Mouse (Mus musculus): ENCODE data around the gene Agbl4. TPM values are rescaled to one million over a fixed set of nuclear protein-coding genes. Genes with fewer than 3 reads are reported as not detected.
A peak's percentile ranks its signal among the peaks of the same experiment; 100 is the strongest.

The Agbl4 gene
- total RNA-seq, 2 experiments from 2014 or later, result 0.28 to 0.34 TPM

DNA sequence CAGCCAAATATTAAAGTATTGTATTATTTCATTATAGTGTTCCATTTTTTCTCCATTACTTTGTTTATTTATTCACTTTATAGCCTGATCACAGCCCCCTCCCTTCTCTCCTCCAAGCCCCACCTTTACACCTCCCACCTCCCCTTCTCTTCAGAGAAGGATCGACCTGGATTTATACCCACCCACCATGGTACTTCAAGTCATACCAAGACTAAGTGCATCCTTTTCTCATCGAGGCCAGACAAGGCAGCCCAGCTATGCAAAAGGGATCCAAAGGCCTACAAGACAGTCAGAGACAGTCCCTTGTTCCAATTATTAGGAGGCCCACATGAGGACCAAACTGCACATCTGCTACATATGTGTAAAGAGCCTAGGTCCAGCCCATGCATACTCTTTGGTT, 1122.5 kb downstream of the Agbl4 start:
- no peak for DNase-seq (ENCODE audit: low spot score)
- intact Hi-C loops (cut with DNase I), result no loop called here

- intact Hi-C loops (cut with DNase I), result no loop called here
- no peak for DNase-seq (ENCODE audit: low spot score)
These were observed 1125.5 kb downstream of the Agbl4 start for GRCm38 (mm10) chr4:111522974-111523373.

DNA sequence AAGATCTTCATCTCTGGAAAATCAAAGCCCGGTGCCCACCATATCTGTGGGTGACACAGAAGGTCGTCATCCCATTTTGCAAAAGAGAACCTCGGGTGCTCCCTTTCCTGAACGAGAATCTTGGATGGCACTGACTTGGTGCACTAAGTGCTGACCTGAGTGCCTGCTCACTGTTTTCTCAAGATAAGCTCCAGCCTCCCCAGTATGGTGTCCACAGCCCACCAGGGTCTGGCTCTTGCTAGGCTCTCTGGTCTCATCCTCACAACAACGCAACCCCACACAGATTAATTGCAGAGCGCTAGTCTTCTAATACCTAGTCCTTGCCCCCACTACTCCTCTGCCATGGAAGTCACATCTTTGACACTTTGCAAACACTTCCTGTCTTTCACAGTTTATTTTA, 1131.5 kb downstream of the Agbl4 start:
- no peak for DNase-seq (ENCODE audit: low spot score)
- intact Hi-C loops (cut with DNase I), result no loop called here

- DNase-seq (ENCODE audit: low spot score), result no peak
- intact Hi-C loops (cut with DNase I), result no loop called here
These were observed 1132.5 kb downstream of the Agbl4 start for GRCm38 (mm10) chr4:111529996-111530395.

DNA sequence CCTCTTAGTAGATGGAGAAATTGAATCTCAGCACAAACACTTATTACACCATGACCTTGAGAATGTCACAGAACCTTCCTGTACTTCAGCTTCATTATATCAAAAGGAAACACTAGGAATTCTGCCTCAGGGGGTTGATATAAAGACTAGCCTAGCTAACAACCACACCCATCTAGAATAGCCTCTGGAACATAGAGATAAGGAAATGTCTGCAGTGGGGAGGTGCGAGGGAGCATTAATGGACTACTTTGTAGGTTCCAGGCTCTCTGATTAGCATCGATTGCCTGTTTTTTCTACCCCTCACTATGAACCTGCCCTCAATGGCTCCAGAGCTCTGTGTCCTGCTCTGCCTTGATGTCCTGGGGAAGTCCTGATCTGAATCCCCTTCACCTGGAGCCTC, 1133.1 kb downstream of the Agbl4 start:
- DNase-seq (ENCODE audit: low spot score), result no peak
- intact Hi-C loops (cut with DNase I), result no loop called here

DNA sequence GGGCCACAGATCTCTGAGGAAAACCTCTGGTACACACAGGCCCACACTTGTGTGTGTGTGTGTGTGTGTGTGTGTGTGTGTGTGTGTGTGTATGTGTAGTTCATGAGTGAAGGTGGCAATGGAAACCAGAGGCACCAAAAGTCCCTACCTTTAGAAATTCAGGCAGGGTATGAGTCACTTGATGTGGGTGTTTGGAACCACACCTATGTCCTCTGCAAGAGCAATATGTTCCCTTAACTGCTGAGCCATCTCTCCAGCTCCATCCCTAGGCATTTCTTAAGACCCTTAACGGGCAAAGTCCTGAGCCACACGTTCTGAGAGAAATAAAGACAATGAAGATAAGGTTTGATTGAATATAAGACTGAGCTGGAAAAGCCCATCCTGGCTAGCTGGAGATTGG, 1147.2 kb downstream of the Agbl4 start:
- intact Hi-C loops (cut with DNase I), result no loop called here
- no peak for DNase-seq (ENCODE audit: low spot score)

DNA sequence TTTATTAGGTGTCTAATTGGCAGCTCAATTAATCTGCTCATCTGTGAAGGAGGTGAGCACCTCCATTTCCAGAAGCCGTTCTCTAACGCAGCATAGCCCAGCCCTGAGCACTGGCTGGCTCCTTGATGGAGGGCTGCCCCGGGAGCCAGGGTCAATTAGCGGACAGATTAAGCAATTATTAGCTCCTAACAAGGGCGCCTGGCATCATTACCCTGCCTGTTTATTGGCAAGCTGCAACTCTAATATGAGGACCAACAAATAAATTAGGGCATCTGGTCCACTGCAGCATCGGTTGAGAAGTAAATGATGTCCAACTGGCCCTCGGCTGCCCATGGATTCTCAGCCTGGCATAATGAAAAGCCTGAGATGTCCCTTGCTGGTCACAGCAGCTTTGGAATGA, 1148.5 kb downstream of the Agbl4 start:
- intact Hi-C loops (cut with DNase I), result no loop called here
- DNase-seq (ENCODE audit: low spot score), result no peak

- intact Hi-C loops (cut with DNase I), result no loop called here
- DNase-seq (ENCODE audit: low spot score), result no peak
These were observed 1158.0 kb downstream of the Agbl4 start for GRCm38 (mm10) chr4:111555426-111555825.

DNA sequence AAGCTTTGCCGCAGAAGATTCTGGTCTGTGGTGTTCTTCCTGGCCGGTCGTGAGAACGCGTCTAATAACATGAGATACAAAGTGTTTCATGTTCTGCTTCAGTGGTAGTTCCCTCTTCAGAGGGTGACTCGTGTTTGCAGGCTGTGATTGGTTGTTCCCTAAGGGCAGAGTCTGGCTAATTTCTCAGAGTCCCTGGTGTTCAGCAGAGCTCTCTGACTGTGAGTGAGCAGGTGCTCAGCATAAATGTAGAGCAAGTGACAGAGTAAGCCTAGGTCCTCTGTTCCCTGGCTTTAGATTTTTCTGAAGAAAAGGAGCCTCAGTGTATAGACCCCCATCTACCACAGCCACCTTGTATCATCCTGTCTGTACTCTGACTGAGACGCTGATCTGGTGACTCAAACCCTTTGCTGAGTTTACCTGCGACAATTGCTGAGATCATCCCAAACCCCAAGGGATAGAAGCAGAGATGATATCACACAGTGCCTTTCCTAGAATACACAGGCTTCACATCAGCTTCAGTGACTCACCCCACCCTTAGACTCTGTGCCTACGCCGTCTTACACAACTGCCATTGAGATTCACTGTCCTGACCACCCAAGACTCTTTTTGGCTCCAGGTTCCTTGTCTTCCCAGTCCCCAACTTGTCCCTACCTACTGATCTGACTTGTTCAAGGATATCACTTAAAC, 1179.8 kb downstream of the Agbl4 start:
- DNase-seq (ENCODE audit: low spot score), result no peak
- intact Hi-C loops (cut with DNase I), result no loop called here

GRCm38 (mm10) chr4:111579115-111579862, 1181.8 kb downstream of the Agbl4 start:
- DNase-seq (ENCODE audit: low spot score), result no peak
- intact Hi-C loops (cut with DNase I), result no loop called here

DNA sequence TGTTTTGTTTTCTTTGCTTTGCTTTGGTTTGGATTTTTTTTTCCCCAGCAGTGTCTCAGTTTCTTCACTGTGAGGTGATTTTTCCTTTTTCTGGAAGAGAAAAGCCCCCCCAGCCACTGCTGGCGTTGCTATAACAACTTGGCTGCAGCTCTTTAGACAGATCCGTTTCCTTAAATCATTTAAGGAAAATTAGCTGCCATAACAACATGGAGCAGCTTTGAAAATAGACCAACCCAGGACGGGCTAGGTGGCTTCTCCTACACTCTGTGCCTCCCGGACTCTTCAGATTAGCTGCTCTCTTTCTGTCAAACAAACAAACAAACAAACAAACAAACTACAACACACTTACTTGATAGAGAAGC, 1182.4 kb downstream of the Agbl4 start:
- intact Hi-C loops (cut with DNase I), result no loop called here
- DNase-seq (ENCODE audit: low spot score), result no peak

GRCm38 (mm10) chr4:111580239-111580638, 1182.8 kb downstream of the Agbl4 start:
- intact Hi-C loops (cut with DNase I), result no loop called here
- DNase-seq (ENCODE audit: low spot score), result no peak

GRCm38 (mm10) chr4:111583562-111584237, 1186.2 kb downstream of the Agbl4 start:
- intact Hi-C loops (cut with DNase I), result no loop called here
- DNase-seq (ENCODE audit: low spot score), result no peak

DNA sequence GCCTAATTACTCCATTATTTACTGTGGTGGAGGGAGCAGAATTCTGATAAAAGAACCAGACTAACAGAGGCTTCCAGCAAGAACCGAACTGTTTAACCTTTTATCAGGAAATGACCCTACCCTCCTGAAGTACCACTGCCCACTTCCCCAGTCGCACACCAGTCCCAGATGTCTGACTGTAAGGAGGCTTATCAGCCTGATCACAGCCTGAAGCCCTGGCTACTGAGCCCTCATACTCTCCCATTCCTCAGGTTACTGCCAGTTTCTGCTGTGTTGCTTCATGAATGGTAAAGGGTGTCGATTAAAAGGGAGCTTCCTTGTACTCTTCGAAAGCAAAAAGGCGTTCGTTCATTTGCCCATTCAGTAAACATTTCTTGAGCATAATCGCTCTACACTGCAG, 1186.8 kb downstream of the Agbl4 start:
- no peak for DNase-seq (ENCODE audit: low spot score)
- intact Hi-C loops (cut with DNase I), result no loop called here

GRCm38 (mm10) chr4:111588211-111588610, 1190.8 kb downstream of the Agbl4 start:
- no peak for DNase-seq (ENCODE audit: low spot score)
- intact Hi-C loops (cut with DNase I), result no loop called here

DNA sequence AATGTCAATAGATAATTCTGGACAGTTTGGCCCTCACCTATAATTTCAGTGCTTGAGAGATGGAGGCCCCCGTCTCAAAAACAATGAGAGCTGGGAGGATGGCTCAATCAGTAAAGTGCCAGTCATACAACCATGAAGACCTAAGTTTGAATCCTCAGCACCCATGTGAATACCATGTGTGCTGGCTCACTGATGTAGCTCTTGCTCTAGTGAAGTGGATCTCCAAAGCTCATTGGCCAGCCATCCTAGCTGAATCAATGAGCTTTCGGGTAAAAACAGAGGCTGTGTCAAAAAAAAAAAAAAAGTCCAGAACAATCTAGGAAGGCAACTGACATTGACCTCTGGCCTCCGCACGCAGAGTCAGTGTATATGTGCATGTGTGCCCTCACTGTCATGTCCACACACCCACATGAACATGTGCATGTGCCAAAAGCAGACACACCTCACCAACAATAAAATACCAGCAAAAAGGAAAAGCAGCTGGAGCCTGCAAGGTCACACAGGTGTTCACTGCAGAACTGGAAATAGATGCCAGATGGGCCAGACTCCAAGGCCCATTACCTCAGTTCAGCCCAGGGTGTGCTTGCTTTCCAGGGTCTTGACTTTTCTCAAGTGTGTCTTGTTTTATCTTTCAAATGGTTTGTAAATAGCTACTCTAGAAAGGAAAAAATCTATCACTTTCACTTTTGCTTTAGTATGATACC, 1192.2 kb downstream of the Agbl4 start:
- intact Hi-C loops (cut with DNase I), result no loop called here
- no peak for DNase-seq (ENCODE audit: low spot score)

GRCm38 (mm10) chr4:111594655-111595295, 1197.3 kb downstream of the Agbl4 start:
- intact Hi-C loops (cut with DNase I), result no loop called here
- DNase-seq (ENCODE audit: low spot score), result no peak

DNA sequence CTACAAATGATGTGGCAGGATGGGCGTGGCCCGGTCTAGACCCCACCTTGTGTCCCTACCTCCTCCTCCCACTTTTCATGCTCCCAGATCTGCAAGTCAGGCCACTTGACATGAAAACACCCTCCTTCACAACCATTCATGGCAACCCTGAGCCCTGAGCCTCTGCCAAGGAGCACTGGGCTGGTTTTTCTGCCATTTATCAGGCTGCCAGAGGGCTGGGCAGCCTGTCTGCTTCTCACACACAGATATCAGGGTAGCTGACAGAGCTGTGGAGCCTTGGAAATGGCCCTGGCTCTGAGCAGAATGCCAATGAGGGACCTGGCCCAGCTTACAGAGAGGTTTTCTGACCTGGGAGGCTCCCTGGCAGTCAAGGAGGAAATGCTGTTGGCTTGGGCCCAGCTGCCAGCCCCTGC, 1199.8 kb downstream of the Agbl4 start:
- peak; percentile 4 for DNase-seq (ENCODE audit: low spot score)
- intact Hi-C loops (cut with DNase I), result no loop called here

DNA sequence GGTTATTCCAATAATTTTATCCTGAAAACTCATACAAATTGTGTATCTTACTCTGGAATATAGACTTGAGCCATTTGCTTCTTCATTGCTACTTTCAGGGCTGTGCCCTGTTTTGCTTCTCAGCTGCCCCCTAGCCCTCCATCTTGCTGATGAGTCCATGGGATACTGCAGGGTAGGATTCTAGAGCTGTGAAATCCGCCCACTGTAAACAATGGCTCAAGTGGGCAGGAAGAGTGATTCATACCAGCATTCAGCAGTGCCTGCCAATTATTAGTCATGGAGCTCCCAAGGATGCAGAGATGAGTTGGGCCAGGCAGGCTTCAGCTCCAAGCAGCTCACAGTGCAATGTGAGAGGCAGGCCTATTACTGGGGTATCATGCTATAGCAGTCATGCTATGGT, 1200.5 kb downstream of the Agbl4 start:
- intact Hi-C loops (cut with DNase I), result no loop called here
- no peak for DNase-seq (ENCODE audit: low spot score)

- no peak for DNase-seq (ENCODE audit: low spot score)
- intact Hi-C loops (cut with DNase I), result no loop called here
These were observed 1205.7 kb downstream of the Agbl4 start for GRCm38 (mm10) chr4:111603194-111603593.
